Mouse (Mus musculus) heart, adult 2 months (tissue): ENCODE measurements at regions not wholly inside any gene's neighbourhood (a gene's known extent, or its start where the extent isn't known, plus 50 kb on each side); places are given as distances from the start of the nearest gene placed in this dataset.

Experiments
- CTCF ChIP-seq: fragments of 200-600 bp; IDR thresholded peaks from 2 replicates; pipeline ENCODE4 v1.8.1; 2022; ENCODE audit warnings: antibody characterized with exemption, mild to moderate bottlenecking, moderate library complexity
- POLR2A ChIP-seq: fragments of 200-500 bp; IDR thresholded peaks from 2 replicates; pipeline ENCODE4 v1.6.1; 2011; ENCODE audit warnings: mild to moderate bottlenecking, low read depth, low read length, control low read depth; ENCODE audit not compliant: insufficient read depth

GRCm38 (mm10) chr15:7530959-7531588 is 132.9 kb upstream of the Egflam start:
- no peak for TF ChIP-seq POLR2A
- no peak for TF ChIP-seq CTCF
